Mouse (Mus musculus) embryonic fibroblast, embryonic 13.5 days (primary cell): ENCODE data around the gene Flywch1.

Experiments
- CTCF ChIP-seq: IDR thresholded peaks from 2 replicates; pipeline ENCODE4 v1.5.1; 2011; ENCODE audit warnings: mild to moderate bottlenecking, control low read depth, low read length, moderate library complexity, borderline replicate concordance; ENCODE audit not compliant: insufficient read depth
- POLR2A ChIP-seq: IDR thresholded peaks from 2 replicates; pipeline ENCODE4 v1.6.1; 2011; ENCODE audit warnings: low read depth, mild to moderate bottlenecking, control low read depth, low read length, moderate library complexity

- no peak for TF ChIP-seq CTCF
- no peak for TF ChIP-seq POLR2A
These were observed 2.3 kb upstream of the Flywch1 start for GRCm38 (mm10) chr17:23773676-23774075.
